In the genomic region with DNA sequence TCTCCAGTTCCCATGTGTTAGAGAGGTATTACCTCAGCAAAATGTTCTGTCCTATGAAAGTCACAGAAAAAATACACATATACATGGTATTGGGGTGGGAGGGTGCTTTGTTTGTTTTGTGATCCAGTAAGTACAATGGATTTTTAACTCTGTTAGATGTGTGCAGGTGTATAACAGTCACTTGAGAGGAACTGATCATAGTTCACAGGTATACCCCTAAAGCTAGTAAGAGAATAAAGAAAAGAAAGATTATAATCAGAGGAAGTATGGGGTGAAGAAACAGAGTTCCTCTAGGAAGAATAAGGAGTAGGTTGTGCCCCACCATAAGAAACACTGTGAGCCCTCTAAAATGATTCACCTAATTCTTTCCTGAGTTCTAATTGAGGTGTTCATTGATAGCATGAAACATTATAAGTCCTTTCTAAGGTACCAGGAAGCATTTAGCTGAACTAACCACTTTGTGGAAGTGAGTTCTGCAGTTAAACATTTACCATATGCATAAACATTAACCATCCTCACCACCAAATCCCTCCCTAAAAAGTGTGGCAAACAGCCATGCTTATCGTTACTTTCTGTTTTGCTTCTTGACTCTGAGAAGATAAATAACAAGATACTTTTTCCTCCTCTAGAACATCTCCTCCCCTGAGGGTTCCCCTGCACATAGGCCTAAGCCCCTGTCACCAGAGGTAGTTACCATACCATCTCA, we compare ENCODE assay signal across 18 mouse cellular contexts. TPM values are rescaled to one million over a fixed set of nuclear protein-coding genes. Genes with fewer than 3 reads are reported as not detected.
DNase-seq lines count a peak whose midpoint lies in the region; ATAC-seq and TF ChIP-seq lines count a peak whose summit lies in the region.
"Had no signal": no experiment of that assay in that cellular context is flagged by ENCODE, and none has a peak within 500 bp of the region (broad histone marks: within the 10 kb centered on the region; RNA-seq: fewer than 3 reads in every experiment).

No protein-coding gene starts in this region.

- no peak overlapping the region for H3K4me2 ChIP-seq in stomach, embryonic 15.5 days
- no peak overlapping the region for H3K4me2 ChIP-seq in midbrain, embryonic 16.5 days (ENCODE audit: low read length)
- H3K4me2 ChIP-seq: forebrain, embryonic 12.5 days; heart, embryonic 11.5 days; midbrain, embryonic 15.5 days had no signal

- TF ChIP-seq CTCF in kidney, adult 2 months (conservative IDR thresholded peaks at IDR 0.05; ENCODE audit: insufficient read depth, insufficient read length, low read depth, low read length), result no peak

- ATAC-seq in stomach, embryonic 15.5 days (ENCODE audit: insufficient read depth, low FRiP score, low read depth), result 0 out of 2 replicates have a peak, but pooled peaks have one; percentile 39
- no peak for ATAC-seq in midbrain, embryonic 16.5 days
- ATAC-seq: hindbrain, postnatal 0 days; midbrain, embryonic 15.5 days had no signal

- H3K9me3 ChIP-seq in stomach, embryonic 15.5 days, result no peaks in the 10 kb centered on the region
- no peaks in the 10 kb centered on the region for H3K9me3 ChIP-seq in midbrain, embryonic 16.5 days (replicated peaks; ENCODE audit: control insufficient read depth, low read length, poor library complexity, severe bottlenecking)
- H3K9me3 ChIP-seq: forebrain, embryonic 12.5 days; midbrain, embryonic 15.5 days had no signal

- no peak for TF ChIP-seq POLR2A in kidney, adult 2 months (IDR thresholded peaks at IDR 0.05; ENCODE audit: low read depth, low read length)

- intact Hi-C loops in heart, postnatal 25 days (cut with DNase I), result no loop called here

- H3K36me3 ChIP-seq in kidney, adult 2 months (ENCODE audit: control insufficient read depth, insufficient read depth, low read length), result peaks cover 9% of the 10 kb centered on the region
- H3K36me3 ChIP-seq in stomach, embryonic 15.5 days, result peaks cover 39% of the 10 kb centered on the region
- peaks cover 23% of the 10 kb centered on the region for H3K36me3 ChIP-seq in midbrain, embryonic 16.5 days (ENCODE audit: control insufficient read depth, insufficient read depth, low read length)

- peak overlapping the region; percentile 36 for H3K4me3 ChIP-seq in kidney, adult 2 months (ENCODE audit: insufficient read depth, low read depth, low read length)
- H3K4me3 ChIP-seq in stomach, embryonic 15.5 days (replicated peaks), result no peak overlapping the region
- no peak overlapping the region for H3K4me3 ChIP-seq in midbrain, embryonic 16.5 days (ENCODE audit: low read depth, low read length)
- H3K4me3 ChIP-seq: forebrain, embryonic 12.5 days; midbrain, embryonic 15.5 days had no signal

- 2% methylated on average over 1 of the region's 1 CpGs for WGBS in kidney, adult 2 months
- WGBS in large intestine, adult 2 months, result 11% methylated on average over 1 of the region's 1 CpGs
- WGBS in stomach, embryonic 15.5 days, result 47% methylated on average over 1 of the region's 1 CpGs
- 90% methylated on average over 1 of the region's 1 CpGs for WGBS in midbrain, embryonic 16.5 days

- peak; percentile 86 for DNase-seq in kidney, adult 2 months
- no peak for DNase-seq in kidney, postnatal 10 days
- DNase-seq in kidney, adult 8-10 months, result peak; percentile 48 to 79
- DNase-seq in large intestine, adult 2 months (ENCODE audit: low read depth, low spot score), result peak; percentile 85
- DNase-seq in spleen, adult 18-20 months, result no peak
- no peak for DNase-seq in heart, postnatal 25 days (ENCODE audit: low spot score)
- DNase-seq: adrenal gland, postnatal 10 days; cerebellum, adult 11 months; cerebellum, postnatal 25 days; gastrocnemius, postnatal 36 days; heart, postnatal 36 days; lung, postnatal 10 days had no signal

- peaks cover 12% of the 10 kb centered on the region for H3K4me1 ChIP-seq in kidney, adult 2 months (ENCODE audit: control insufficient read depth, insufficient read depth, low read length)
- no peaks in the 10 kb centered on the region for H3K4me1 ChIP-seq in stomach, embryonic 15.5 days
- H3K4me1 ChIP-seq in midbrain, embryonic 16.5 days (ENCODE audit: control insufficient read depth, insufficient read depth, low read length), result no peaks in the 10 kb centered on the region
- H3K4me1 ChIP-seq: forebrain, embryonic 12.5 days; midbrain, embryonic 15.5 days had no signal

- no peaks in the 10 kb centered on the region for H3K27me3 ChIP-seq in kidney, adult 2 months (replicated peaks; ENCODE audit: control insufficient read depth, insufficient read depth, low read length)
- H3K27me3 ChIP-seq in stomach, embryonic 15.5 days (replicated peaks), result no peaks in the 10 kb centered on the region
- H3K27me3 ChIP-seq in midbrain, embryonic 16.5 days (ENCODE audit: control insufficient read depth, insufficient read depth, low read depth, low read length), result no peaks in the 10 kb centered on the region
- H3K27me3 ChIP-seq: forebrain, embryonic 12.5 days; midbrain, embryonic 15.5 days had no signal

- H3K9ac ChIP-seq in stomach, embryonic 15.5 days, result no peak overlapping the region
- no peak overlapping the region for H3K9ac ChIP-seq in midbrain, embryonic 16.5 days (ENCODE audit: low read depth, low read length)
- H3K9ac ChIP-seq: forebrain, embryonic 12.5 days; midbrain, embryonic 15.5 days had no signal

- H3K27ac ChIP-seq in kidney, adult 2 months (ENCODE audit: insufficient read depth, low read depth, low read length), result peak overlapping the region; percentile 68
- no peak overlapping the region for H3K27ac ChIP-seq in stomach, embryonic 15.5 days
- H3K27ac ChIP-seq in midbrain, embryonic 16.5 days (ENCODE audit: low read length), result no peak overlapping the region
- H3K27ac ChIP-seq: forebrain, embryonic 12.5 days; hindbrain, postnatal 0 days; midbrain, embryonic 15.5 days had no signal

RNA-seq across cellular contexts. Expression of a gene that starts 53.6 kb away (rescaled TPM):
- polyA plus RNA-seq in kidney, adult 2 months (2012; rRNA removed), result 0.09 and 0.12 TPM in 2 replicates
- 0.26 and 0.46 TPM in 2 replicates for polyA plus RNA-seq in large intestine, adult 2 months (2012; rRNA removed)
- polyA plus RNA-seq in stomach, embryonic 15.5 days (2015; fragmentation: Nextera tagmentation; extraction: Ambion mirVana), result 1.7 and 2.0 TPM in 2 replicates
- under 1 TPM; 0.29 to 0.34 TPM for total RNA-seq in heart, postnatal 25 days (2021)
- polyA plus RNA-seq in midbrain, embryonic 16.5 days (2015; fragmentation: Nextera tagmentation; extraction: Ambion mirVana), result 68.3 and 69.2 TPM in 2 replicates

Comparison
In these comparisons a context has a peak if more than half of its experiments do, and no peak if none do; other contexts are left out.
1. DNase-seq: peak in kidney, adult 2 months (single experiment), kidney, adult 8-10 months (2 of 2) and large intestine, adult 2 months (single experiment); none in kidney, postnatal 10 days (single experiment), spleen, adult 18-20 months (0 of 2) and heart, postnatal 25 days (single experiment).
2. RNA of a gene that starts 53.6 kb away (polyA plus RNA-seq): 68.3 to 69.2 TPM in midbrain, embryonic 16.5 days; 1.7 to 2.0 TPM in stomach, embryonic 15.5 days, 0.26 to 0.46 TPM in large intestine, adult 2 months and 0.09 to 0.12 TPM in kidney, adult 2 months; every median in the first group is over 10 times any median in the second.